Mouse (Mus musculus): ENCODE measurements at regions not wholly inside any gene's neighbourhood (a gene's known extent, or its start where the extent isn't known, plus 50 kb on each side); places are given as distances from the start of the nearest gene placed in this dataset.

DNA sequence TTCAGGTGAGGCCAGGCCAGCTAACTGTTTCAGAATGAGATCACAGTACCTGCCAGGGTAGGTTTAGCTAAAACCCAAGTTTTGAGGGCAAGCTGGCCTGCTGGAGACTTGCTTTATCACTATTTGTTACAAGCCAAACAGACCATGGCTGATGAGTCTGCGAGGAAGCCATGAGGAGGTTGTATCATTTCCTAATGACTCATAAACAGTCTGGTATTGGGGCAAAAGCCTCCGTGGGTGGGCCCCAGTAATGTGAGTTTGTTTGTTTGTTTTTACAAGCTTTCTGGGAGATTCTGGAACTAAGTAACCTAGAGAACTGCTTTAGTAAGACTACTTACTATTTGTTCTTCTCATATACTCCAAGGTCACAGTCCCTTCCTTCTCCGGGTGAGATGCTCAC lies 62.9 kb upstream of the Fam180a start:
- H3K4me2 ChIP-seq, result no peak overlapping the region
- H3K9ac ChIP-seq, result no peak overlapping the region
- H3K4me3 ChIP-seq (ENCODE audit: low read depth, low read length), result no peak overlapping the region
- H3K4me1 ChIP-seq (ENCODE audit: insufficient read depth), result no peaks in the 10 kb centered on the region
- ATAC-seq (ENCODE audit: insufficient read depth), result no peak
- DNase-seq, result no peak
- WGBS, result 55% methylated on average over 3 of the region's 3 CpGs
- H3K27ac ChIP-seq (ENCODE audit: low read depth), result no peak overlapping the region
- H3K27me3 ChIP-seq (ENCODE audit: insufficient read depth, low read length), result no peaks in the 10 kb centered on the region
- H3K9me3 ChIP-seq (ENCODE audit: low read depth, low read length), result no peaks in the 10 kb centered on the region
- H3K36me3 ChIP-seq (ENCODE audit: insufficient read depth), result no peaks in the 10 kb centered on the region
- no peak for TF ChIP-seq CTCF (IDR thresholded peaks at IDR 0.05; ENCODE audit: low read depth)

GRCm38 (mm10) chr6:35381536-35381935 lies 55.6 kb upstream of the Fam180a start:
- no peak overlapping the region for H3K4me3 ChIP-seq (ENCODE audit: low read depth, low read length)
- no peaks in the 10 kb centered on the region for H3K36me3 ChIP-seq (ENCODE audit: insufficient read depth)
- ATAC-seq (ENCODE audit: insufficient read depth), result peak; percentile 6; the same call in 1 of the 2 replicates
- no peaks in the 10 kb centered on the region for H3K27me3 ChIP-seq (ENCODE audit: insufficient read depth, low read length)
- H3K4me2 ChIP-seq, result no peak overlapping the region
- DNase-seq, result no peak
- no peaks in the 10 kb centered on the region for H3K9me3 ChIP-seq (ENCODE audit: low read depth, low read length)
- H3K9ac ChIP-seq, result no peak overlapping the region
- no peak overlapping the region for H3K27ac ChIP-seq (ENCODE audit: low read depth)
- H3K4me1 ChIP-seq (ENCODE audit: insufficient read depth), result no peaks in the 10 kb centered on the region
- TF ChIP-seq CTCF (IDR thresholded peaks at IDR 0.05; ENCODE audit: low read depth), result no peak
- 78% methylated on average over 3 of the region's 3 CpGs for WGBS

DNA sequence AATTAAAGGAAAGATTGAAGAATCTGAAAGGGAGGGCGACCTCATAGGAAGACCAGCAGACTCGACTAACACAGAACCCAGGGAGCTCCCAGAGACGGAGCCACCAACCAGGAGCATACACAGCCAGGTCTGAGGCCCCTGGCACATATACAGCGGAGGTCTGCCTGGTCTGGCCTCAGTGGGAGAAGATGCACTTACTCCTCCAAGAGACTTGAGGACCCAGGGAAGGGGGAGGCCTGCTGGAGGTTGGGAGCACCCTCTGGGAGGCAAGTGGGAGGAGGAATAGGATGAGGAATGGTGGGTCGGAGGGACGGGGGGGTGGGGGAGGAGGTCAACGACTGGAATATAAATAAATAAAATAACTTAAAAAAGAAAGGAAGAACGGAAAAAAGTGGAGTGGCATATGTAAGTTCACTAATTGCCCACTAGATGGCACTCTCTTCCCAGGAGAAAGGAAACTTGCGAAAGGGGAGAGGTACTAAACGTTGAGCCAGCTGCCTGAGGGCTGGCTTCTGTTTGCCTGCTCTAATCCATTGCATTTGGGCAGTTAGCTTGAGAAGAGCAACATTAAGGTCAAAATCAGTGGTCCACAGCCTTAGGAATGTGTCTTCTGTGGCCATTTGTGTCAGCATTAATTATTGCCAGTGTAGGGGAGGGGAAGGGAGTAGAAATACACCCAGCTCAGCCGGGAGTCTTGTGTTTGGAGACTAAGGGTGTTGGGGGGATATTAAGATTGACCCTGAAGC lies 55.0 kb upstream of the Fam180a start:
- peak overlapping the region; percentile 16; the same call in 1 of the 2 replicates for H3K9ac ChIP-seq
- ATAC-seq (ENCODE audit: insufficient read depth) (peak; percentile 68), DNase-seq (peak; percentile 87)
- H3K27me3 ChIP-seq (ENCODE audit: insufficient read depth, low read length), result no peaks in the 10 kb centered on the region
- H3K27ac ChIP-seq (ENCODE audit: low read depth), result no peak overlapping the region
- no peaks in the 10 kb centered on the region for H3K9me3 ChIP-seq (ENCODE audit: low read depth, low read length)
- H3K4me1 ChIP-seq (ENCODE audit: insufficient read depth), result no peaks in the 10 kb centered on the region
- WGBS, result 17% methylated on average over 11 of the region's 11 CpGs
- no peaks in the 10 kb centered on the region for H3K36me3 ChIP-seq (ENCODE audit: insufficient read depth)
- peak; percentile 88 for TF ChIP-seq CTCF (IDR thresholded peaks at IDR 0.05; ENCODE audit: low read depth)
- H3K4me2 ChIP-seq, result peak overlapping the region; percentile 58
- peak overlapping the region; percentile 16; the same call in 1 of the 2 replicates for H3K4me3 ChIP-seq (ENCODE audit: low read depth, low read length)

GRCm38 (mm10) chr6:35379890-35380289 lies 53.9 kb upstream of the Fam180a start:
- DNase-seq (peak; percentile 84), ATAC-seq (ENCODE audit: insufficient read depth) (peak; percentile 41; the same call in 1 of the 2 replicates)
- Histone ChIP-seq H3K9me3 (ENCODE audit: low read depth, low read length) (no peaks in the 10 kb centered on the region), H3K4me1 (ENCODE audit: insufficient read depth) (no peaks in the 10 kb centered on the region), H3K9ac (no peak overlapping the region), H3K27ac (ENCODE audit: low read depth) (no peak overlapping the region), H3K36me3 (ENCODE audit: insufficient read depth) (no peaks in the 10 kb centered on the region), H3K4me3 (ENCODE audit: low read depth, low read length) (no peak overlapping the region), H3K27me3 (ENCODE audit: insufficient read depth, low read length) (no peaks in the 10 kb centered on the region), H3K4me2 (peak overlapping the region; percentile 45; the same call in 1 of the 2 replicates)
- 12% methylated on average over 8 of the region's 8 CpGs for WGBS
- peak; percentile 90 for TF ChIP-seq CTCF (IDR thresholded peaks at IDR 0.05; ENCODE audit: low read depth)

DNA sequence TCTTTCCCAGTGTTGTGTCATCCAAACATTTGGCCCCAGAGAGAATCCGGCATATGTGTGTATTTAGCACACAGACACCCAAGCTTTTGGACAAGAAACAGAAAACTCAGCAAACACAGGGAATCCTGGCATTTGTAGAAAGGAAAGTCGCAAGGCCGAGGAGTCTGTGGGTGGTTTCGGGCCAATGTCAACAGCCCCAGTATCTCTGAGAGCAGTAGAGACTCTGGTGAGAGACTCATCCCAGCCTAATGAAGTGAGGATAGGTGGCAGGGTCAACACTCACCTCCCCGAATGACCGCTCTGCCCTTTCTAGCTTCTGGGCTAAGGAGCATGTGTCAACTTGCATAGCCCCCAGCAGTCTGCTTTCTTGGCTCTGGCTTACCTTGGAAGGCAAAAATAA lies 52.9 kb upstream of the Fam180a start:
- WGBS, result 75% methylated on average over 6 of the region's 6 CpGs
- Histone ChIP-seq H3K4me3 (ENCODE audit: low read depth, low read length) (no peak overlapping the region), H3K4me1 (ENCODE audit: insufficient read depth) (no peaks in the 10 kb centered on the region), H3K36me3 (ENCODE audit: insufficient read depth) (no peaks in the 10 kb centered on the region), H3K9me3 (ENCODE audit: low read depth, low read length) (no peaks in the 10 kb centered on the region), H3K27me3 (ENCODE audit: insufficient read depth, low read length) (no peaks in the 10 kb centered on the region), H3K4me2 (no peak overlapping the region), H3K27ac (ENCODE audit: low read depth) (no peak overlapping the region), H3K9ac (no peak overlapping the region)
- DNase-seq (no peak), ATAC-seq (ENCODE audit: insufficient read depth) (no peak)
- TF ChIP-seq CTCF (IDR thresholded peaks at IDR 0.05; ENCODE audit: low read depth), result no peak

GRCm38 (mm10) chr6:35377535-35377934 lies 51.6 kb upstream of the Fam180a start:
- Histone ChIP-seq H3K27ac (ENCODE audit: low read depth) (no peak overlapping the region), H3K9ac (no peak overlapping the region), H3K27me3 (ENCODE audit: insufficient read depth, low read length) (no peaks in the 10 kb centered on the region), H3K36me3 (ENCODE audit: insufficient read depth) (no peaks in the 10 kb centered on the region), H3K9me3 (ENCODE audit: low read depth, low read length) (no peaks in the 10 kb centered on the region), H3K4me3 (ENCODE audit: low read depth, low read length) (no peak overlapping the region), H3K4me1 (ENCODE audit: insufficient read depth) (no peaks in the 10 kb centered on the region), H3K4me2 (no peak overlapping the region)
- DNase-seq (no peak), ATAC-seq (ENCODE audit: insufficient read depth) (no peak)
- TF ChIP-seq CTCF (IDR thresholded peaks at IDR 0.05; ENCODE audit: low read depth), result no peak
- 91% methylated on average over 3 of the region's 3 CpGs for WGBS

GRCm38 (mm10) chr6:35376526-35376925 lies 50.6 kb upstream of the Fam180a start:
- Histone ChIP-seq H3K9ac (no peak overlapping the region), H3K4me1 (ENCODE audit: insufficient read depth) (no peaks in the 10 kb centered on the region), H3K4me2 (no peak overlapping the region), H3K36me3 (ENCODE audit: insufficient read depth) (no peaks in the 10 kb centered on the region), H3K4me3 (ENCODE audit: low read depth, low read length) (no peak overlapping the region), H3K27ac (ENCODE audit: low read depth) (no peak overlapping the region), H3K9me3 (ENCODE audit: low read depth, low read length) (no peaks in the 10 kb centered on the region), H3K27me3 (ENCODE audit: insufficient read depth, low read length) (no peaks in the 10 kb centered on the region)
- ATAC-seq (ENCODE audit: insufficient read depth) (no peak), DNase-seq (no peak)
- WGBS, result 77% methylated on average over 9 of the region's 9 CpGs
- TF ChIP-seq CTCF (IDR thresholded peaks at IDR 0.05; ENCODE audit: low read depth), result no peak
